ENCODE assay signal across 22 mouse cellular contexts in genomic region chr4:72351985-72352384, GRCm38 (mm10).
DNase-seq lines count a peak whose midpoint lies in the region; ATAC-seq and TF ChIP-seq lines count a peak whose summit lies in the region.
"Had no signal": no experiment of that assay in that cellular context is flagged by ENCODE, and none has a peak within 500 bp of the region (broad histone marks: within the 10 kb centered on the region; RNA-seq: fewer than 3 reads in every experiment).

No protein-coding gene starts in this region.

- no peak overlapping the region for H3K4me3 ChIP-seq in forebrain, postnatal 0 days (ENCODE audit: low read depth, low read length)
- no peak overlapping the region for H3K4me3 ChIP-seq in forebrain, embryonic 15.5 days
- H3K4me3 ChIP-seq in limb, embryonic 14.5 days (replicated peaks; ENCODE audit: low read length) = no peak overlapping the region
- no peak overlapping the region for H3K4me3 ChIP-seq in limb, embryonic 10.5 days
- H3K4me3 ChIP-seq in neural tube, embryonic 14.5 days (ENCODE audit: low read depth, low read length) = no peak overlapping the region
- H3K4me3 ChIP-seq in neural tube, embryonic 15.5 days (replicated peaks) = no peak overlapping the region
- H3K4me3 ChIP-seq: heart, embryonic 15.5 days; limb, embryonic 15.5 days; lung, embryonic 15.5 days; neural tube, embryonic 13.5 days had no signal

- TF ChIP-seq CTCF in forebrain, postnatal 0 days (IDR thresholded peaks at IDR 0.05; ENCODE audit: low read depth) = no peak

- H3K4me2 ChIP-seq in forebrain, postnatal 0 days (ENCODE audit: low read depth) = no peak overlapping the region
- H3K4me2 ChIP-seq in forebrain, embryonic 15.5 days (replicated peaks) = no peak overlapping the region
- no peak overlapping the region for H3K4me2 ChIP-seq in limb, embryonic 14.5 days (replicated peaks; ENCODE audit: low read depth, low read length, severe bottlenecking)
- H3K4me2 ChIP-seq in neural tube, embryonic 14.5 days (ENCODE audit: low read depth, low read length) = no peak overlapping the region
- H3K4me2 ChIP-seq in neural tube, embryonic 15.5 days = no peak overlapping the region
- H3K4me2 ChIP-seq: heart, embryonic 15.5 days; hindbrain, embryonic 14.5 days; limb, embryonic 15.5 days; lung, embryonic 15.5 days; neural tube, embryonic 13.5 days had no signal

- WGBS in forebrain, postnatal 0 days = 14% methylated on average over 1 of the region's 1 CpGs
- 22% methylated on average over 1 of the region's 1 CpGs for WGBS in forebrain, embryonic 15.5 days
- WGBS in limb, embryonic 14.5 days = 72% methylated on average over 1 of the region's 1 CpGs
- 81% methylated on average over 1 of the region's 1 CpGs for WGBS in limb, embryonic 10.5 days
- WGBS in neural tube, embryonic 14.5 days = 33% methylated on average over 1 of the region's 1 CpGs
- WGBS in neural tube, embryonic 15.5 days = 22% methylated on average over 1 of the region's 1 CpGs

- no peak overlapping the region for H3K9ac ChIP-seq in forebrain, postnatal 0 days
- H3K9ac ChIP-seq in forebrain, embryonic 15.5 days (replicated peaks) = no peak overlapping the region
- H3K9ac ChIP-seq in limb, embryonic 14.5 days (ENCODE audit: low read depth, low read length, severe bottlenecking) = no peak overlapping the region
- H3K9ac ChIP-seq in neural tube, embryonic 14.5 days (replicated peaks; ENCODE audit: low read depth, low read length) = no peak overlapping the region
- no peak overlapping the region for H3K9ac ChIP-seq in neural tube, embryonic 15.5 days (replicated peaks)
- H3K9ac ChIP-seq: heart, embryonic 15.5 days; hindbrain, embryonic 14.5 days; limb, embryonic 15.5 days; liver, embryonic 14.5 days; lung, embryonic 15.5 days; neural tube, embryonic 13.5 days had no signal

- ATAC-seq in forebrain, postnatal 0 days = no peak
- no peak for ATAC-seq in forebrain, embryonic 15.5 days (replicated peaks)
- no peak for ATAC-seq in limb, embryonic 14.5 days (ENCODE audit: low FRiP score, low read depth)
- peak; percentile 44; the same call in 1 of the 2 replicates for ATAC-seq in neural tube, embryonic 14.5 days (ENCODE audit: low read depth)
- no peak for ATAC-seq in neural tube, embryonic 15.5 days (ENCODE audit: low FRiP score)

- no peak overlapping the region for H3K27ac ChIP-seq in forebrain, postnatal 0 days (ENCODE audit: low read depth, low read length)
- no peak overlapping the region for H3K27ac ChIP-seq in forebrain, embryonic 15.5 days (replicated peaks)
- no peak overlapping the region for H3K27ac ChIP-seq in limb, embryonic 14.5 days (replicated peaks; ENCODE audit: low read depth, low read length)
- no peak overlapping the region for H3K27ac ChIP-seq in limb, embryonic 10.5 days
- H3K27ac ChIP-seq in neural tube, embryonic 14.5 days (ENCODE audit: low read depth, low read length) = no peak overlapping the region
- H3K27ac ChIP-seq in neural tube, embryonic 15.5 days (replicated peaks) = no peak overlapping the region
- H3K27ac ChIP-seq: heart, embryonic 15.5 days; hindbrain, embryonic 14.5 days; kidney, postnatal 0 days; limb, embryonic 15.5 days; liver, embryonic 14.5 days; lung, embryonic 15.5 days; neural tube, embryonic 13.5 days had no signal

- TF ChIP-seq POLR2A in limb, embryonic 14.5 days (IDR thresholded peaks at IDR 0.05; ENCODE audit: borderline replicate concordance, extremely low read depth, insufficient read depth, insufficient read length) = no peak

- H3K9me3 ChIP-seq in forebrain, postnatal 0 days (ENCODE audit: low read length) = no peaks in the 10 kb centered on the region
- no peaks in the 10 kb centered on the region for H3K9me3 ChIP-seq in forebrain, embryonic 15.5 days
- no peaks in the 10 kb centered on the region for H3K9me3 ChIP-seq in limb, embryonic 14.5 days (ENCODE audit: control insufficient read depth, low read length)
- no peaks in the 10 kb centered on the region for H3K9me3 ChIP-seq in limb, embryonic 10.5 days (replicated peaks)
- no peaks in the 10 kb centered on the region for H3K9me3 ChIP-seq in neural tube, embryonic 14.5 days (ENCODE audit: control insufficient read depth, low read length)
- H3K9me3 ChIP-seq in neural tube, embryonic 15.5 days (replicated peaks) = 0 out of 2 replicates have a peak, but pooled peaks cover 3% of the 10 kb centered on the region
- H3K9me3 ChIP-seq: heart, embryonic 15.5 days; limb, embryonic 15.5 days; lung, embryonic 15.5 days; neural tube, embryonic 13.5 days had no signal

- no peaks in the 10 kb centered on the region for H3K36me3 ChIP-seq in forebrain, postnatal 0 days (ENCODE audit: insufficient read depth)
- H3K36me3 ChIP-seq in forebrain, embryonic 15.5 days = no peaks in the 10 kb centered on the region
- H3K36me3 ChIP-seq in limb, embryonic 14.5 days (ENCODE audit: control insufficient read depth, insufficient read depth, low read length) = no peaks in the 10 kb centered on the region
- H3K36me3 ChIP-seq in limb, embryonic 10.5 days = no peaks in the 10 kb centered on the region
- H3K36me3 ChIP-seq in neural tube, embryonic 14.5 days (ENCODE audit: control insufficient read depth, insufficient read depth, low read length) = no peaks in the 10 kb centered on the region
- no peaks in the 10 kb centered on the region for H3K36me3 ChIP-seq in neural tube, embryonic 15.5 days
- H3K36me3 ChIP-seq: heart, embryonic 15.5 days; limb, embryonic 15.5 days; lung, embryonic 15.5 days; neural tube, embryonic 13.5 days had no signal

- H3K4me1 ChIP-seq in forebrain, postnatal 0 days (ENCODE audit: insufficient read depth) = no peaks in the 10 kb centered on the region
- H3K4me1 ChIP-seq in forebrain, embryonic 15.5 days = no peaks in the 10 kb centered on the region
- no peaks in the 10 kb centered on the region for H3K4me1 ChIP-seq in limb, embryonic 14.5 days (ENCODE audit: control insufficient read depth, insufficient read depth, low read length)
- H3K4me1 ChIP-seq in limb, embryonic 10.5 days = no peaks in the 10 kb centered on the region
- H3K4me1 ChIP-seq in neural tube, embryonic 14.5 days (ENCODE audit: control insufficient read depth, insufficient read depth, low read length) = no peaks in the 10 kb centered on the region
- no peaks in the 10 kb centered on the region for H3K4me1 ChIP-seq in neural tube, embryonic 15.5 days
- H3K4me1 ChIP-seq: heart, embryonic 15.5 days; limb, embryonic 15.5 days; lung, embryonic 15.5 days; neural tube, embryonic 13.5 days had no signal

- peak; percentile 18 for DNase-seq in forebrain, postnatal 0 days
- peak; percentile 32 for DNase-seq in limb, embryonic 14.5 days (ENCODE audit: low spot score)
- DNase-seq in limb, embryonic 10.5 days (ENCODE audit: low spot score) = no peak
- DNase-seq in telencephalon, adult 2 months (ENCODE audit: low read depth, low spot score) = peak; percentile 8
- no peak for DNase-seq in adrenal gland, adult 8-10 months
- DNase-seq: adrenal gland, postnatal 10 days; cerebellum, adult 9-10 months; heart, postnatal 36 days; kidney, adult 2 months; layer of hippocampus, adult 9-11 months; lung, postnatal 4 days; thymus, postnatal 25 days had no signal

- no peaks in the 10 kb centered on the region for H3K27me3 ChIP-seq in forebrain, postnatal 0 days (ENCODE audit: insufficient read depth, low read length)
- no peaks in the 10 kb centered on the region for H3K27me3 ChIP-seq in forebrain, embryonic 15.5 days
- H3K27me3 ChIP-seq in limb, embryonic 14.5 days (ENCODE audit: control insufficient read depth, insufficient read depth, low read length) = no peaks in the 10 kb centered on the region
- H3K27me3 ChIP-seq in limb, embryonic 10.5 days (ENCODE audit: low read depth, poor library complexity, severe bottlenecking) = no peaks in the 10 kb centered on the region
- no peaks in the 10 kb centered on the region for H3K27me3 ChIP-seq in neural tube, embryonic 14.5 days (ENCODE audit: control insufficient read depth, insufficient read depth, low read length)
- H3K27me3 ChIP-seq in neural tube, embryonic 15.5 days (replicated peaks) = no peaks in the 10 kb centered on the region
- H3K27me3 ChIP-seq: heart, embryonic 15.5 days; limb, embryonic 15.5 days; lung, embryonic 15.5 days; neural tube, embryonic 13.5 days had no signal

Comparison
In these comparisons a context has a peak if more than half of its experiments do, and no peak if none do; other contexts are left out.
1. DNase-seq: peak in forebrain, postnatal 0 days (single experiment), limb, embryonic 14.5 days (single experiment) and telencephalon, adult 2 months (single experiment); none in limb, embryonic 10.5 days (single experiment) and adrenal gland, adult 8-10 months (single experiment).